Mouse (Mus musculus): Measurements from ENCODE around the gene Mgmt. TPM values are rescaled to one million over a fixed set of nuclear protein-coding genes. Genes with fewer than 3 reads are reported as not detected.

The Mgmt gene
- polyA plus RNA-seq, 1 experiment from 2014 or later: 1.5 TPM

DNA sequence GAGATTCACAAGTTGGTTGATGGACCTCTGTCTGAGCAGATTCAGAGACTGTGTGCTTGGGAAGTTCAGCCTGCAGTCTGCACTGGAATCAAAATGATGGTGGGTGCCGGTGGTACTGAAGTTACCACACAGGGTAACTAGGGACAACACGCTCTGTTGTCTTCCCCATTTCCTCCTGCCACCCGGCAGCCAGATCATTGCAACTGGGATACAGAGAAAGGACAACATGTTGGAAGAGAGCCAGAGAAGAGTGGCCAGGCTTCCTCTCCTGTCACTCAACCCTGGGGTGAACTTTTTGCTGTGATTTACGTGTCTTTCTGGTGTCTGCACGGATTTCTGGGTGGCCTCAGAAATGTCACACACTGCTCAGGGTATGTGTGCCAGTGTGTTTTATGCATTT is 107.4 kb downstream of the Mgmt start:
- ATAC-seq: no peak
- H3K27ac ChIP-seq (ENCODE audit: low read depth, low read length): no peak overlapping the region

DNA sequence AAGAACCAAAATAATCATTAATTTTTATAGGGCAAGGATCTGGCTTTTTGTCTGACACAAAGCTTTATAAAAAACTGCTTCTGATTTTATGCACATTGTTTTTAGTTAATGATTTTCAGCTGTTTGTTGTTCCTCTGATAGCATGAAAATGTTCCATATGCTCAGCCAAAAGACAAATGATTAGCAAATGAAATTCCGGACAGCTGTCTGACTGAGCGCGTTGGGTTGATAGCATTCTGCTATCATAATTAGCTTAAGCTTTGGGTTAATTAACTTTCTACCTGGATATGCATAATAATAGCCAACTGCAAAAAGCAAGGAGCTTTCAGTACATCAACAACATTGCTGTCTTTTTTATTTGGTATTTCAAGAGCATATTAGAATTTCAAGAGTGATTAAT is 108.0 kb downstream of the Mgmt start:
- no peak for ATAC-seq

More for the DNA sequence above, 107.4 kb downstream of the Mgmt start:
- Histone ChIP-seq H3K4me3 (ENCODE audit: low read length) (no peak overlapping the region), H3K4me2 (ENCODE audit: low read length) (no peak overlapping the region), H3K4me1 (ENCODE audit: control insufficient read depth, insufficient read depth, low read depth, low read length) (peaks cover 6% of the 10 kb centered on the region), H3K9ac (ENCODE audit: low read depth, low read length) (no peak overlapping the region), H3K27me3 (replicated peaks; ENCODE audit: control insufficient read depth, insufficient read depth, low read length) (no peaks in the 10 kb centered on the region), H3K9me3 (ENCODE audit: control insufficient read depth, low read length) (no peaks in the 10 kb centered on the region), H3K36me3 (ENCODE audit: control insufficient read depth, insufficient read depth, low read length) (no peaks in the 10 kb centered on the region)
- WGBS: 29% methylated on average over 5 of the region's 5 CpGs

DNA sequence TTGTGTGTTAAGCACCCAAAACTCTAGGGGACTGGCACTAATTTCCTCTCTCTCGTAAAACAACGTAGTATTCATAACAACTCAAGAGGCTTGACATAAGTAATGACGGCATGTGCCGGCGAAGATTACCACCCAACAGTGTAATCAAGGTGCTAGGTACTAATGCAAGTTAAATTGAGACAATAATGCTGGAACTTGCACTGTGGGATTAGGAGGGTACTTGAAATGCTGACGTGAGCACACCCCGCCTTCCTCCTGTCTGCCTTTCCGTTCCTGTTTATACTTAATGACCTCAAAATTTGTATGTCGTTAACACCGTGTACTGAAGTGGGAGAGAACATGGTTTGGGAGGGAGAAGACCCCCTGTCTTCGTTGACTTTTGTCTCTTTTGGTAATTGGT is 110.9 kb downstream of the Mgmt start:
- no peak for ATAC-seq
- Histone ChIP-seq H3K4me3 (ENCODE audit: low read length) (no peak overlapping the region), H3K27me3 (replicated peaks; ENCODE audit: control insufficient read depth, insufficient read depth, low read length) (no peaks in the 10 kb centered on the region), H3K36me3 (ENCODE audit: control insufficient read depth, insufficient read depth, low read length) (no peaks in the 10 kb centered on the region), H3K9ac (ENCODE audit: low read depth, low read length) (no peak overlapping the region), H3K27ac (ENCODE audit: low read depth, low read length) (no peak overlapping the region), H3K4me2 (ENCODE audit: low read length) (no peak overlapping the region; the same call in 1 of the 2 replicates), H3K4me1 (ENCODE audit: control insufficient read depth, insufficient read depth, low read depth, low read length) (peaks cover 6% of the 10 kb centered on the region), H3K9me3 (ENCODE audit: control insufficient read depth, low read length) (no peaks in the 10 kb centered on the region)
- 41% methylated on average over 11 of the region's 11 CpGs for WGBS

More for the DNA sequence above, 108.0 kb downstream of the Mgmt start:
- 36% methylated on average over 3 of the region's 3 CpGs for WGBS
- Histone ChIP-seq H3K4me2 (ENCODE audit: low read length) (no peak overlapping the region), H3K4me3 (ENCODE audit: low read length) (no peak overlapping the region), H3K27ac (ENCODE audit: low read depth, low read length) (no peak overlapping the region), H3K4me1 (ENCODE audit: control insufficient read depth, insufficient read depth, low read depth, low read length) (peaks cover 6% of the 10 kb centered on the region), H3K27me3 (replicated peaks; ENCODE audit: control insufficient read depth, insufficient read depth, low read length) (no peaks in the 10 kb centered on the region), H3K9me3 (ENCODE audit: control insufficient read depth, low read length) (no peaks in the 10 kb centered on the region), H3K36me3 (ENCODE audit: control insufficient read depth, insufficient read depth, low read length) (no peaks in the 10 kb centered on the region), H3K9ac (ENCODE audit: low read depth, low read length) (no peak overlapping the region)

DNA sequence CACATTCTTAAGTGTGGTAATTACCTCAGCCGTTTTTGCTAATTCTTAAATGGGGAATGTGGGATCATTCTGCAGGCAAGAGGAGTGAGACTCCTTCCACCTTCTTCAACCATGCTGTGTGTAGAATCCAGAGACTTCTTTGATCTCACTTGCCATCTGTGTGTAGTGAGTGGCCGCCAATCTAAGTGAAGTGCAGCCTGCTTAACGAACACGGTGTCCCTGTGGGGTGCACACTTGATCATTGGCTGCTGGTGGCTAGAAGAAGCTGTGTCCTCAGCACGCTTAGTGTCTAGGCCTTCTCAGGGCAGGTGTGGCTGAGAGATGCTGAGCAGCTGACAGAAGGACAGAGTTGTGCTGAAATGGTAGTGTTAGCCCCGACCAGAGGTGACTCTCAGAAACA is 113.9 kb downstream of the Mgmt start:
- Histone ChIP-seq H3K9ac (ENCODE audit: low read depth, low read length) (no peak overlapping the region), H3K4me2 (ENCODE audit: low read length) (no peak overlapping the region), H3K36me3 (ENCODE audit: control insufficient read depth, insufficient read depth, low read length) (no peaks in the 10 kb centered on the region), H3K4me1 (ENCODE audit: control insufficient read depth, insufficient read depth, low read depth, low read length) (no peaks in the 10 kb centered on the region; the same call in 1 of the 2 replicates), H3K27me3 (replicated peaks; ENCODE audit: control insufficient read depth, insufficient read depth, low read length) (no peaks in the 10 kb centered on the region), H3K27ac (ENCODE audit: low read depth, low read length) (no peak overlapping the region), H3K9me3 (ENCODE audit: control insufficient read depth, low read length) (no peaks in the 10 kb centered on the region), H3K4me3 (ENCODE audit: low read length) (no peak overlapping the region)
- 61% methylated on average over 6 of the region's 6 CpGs for WGBS
- ATAC-seq: no peak

DNA sequence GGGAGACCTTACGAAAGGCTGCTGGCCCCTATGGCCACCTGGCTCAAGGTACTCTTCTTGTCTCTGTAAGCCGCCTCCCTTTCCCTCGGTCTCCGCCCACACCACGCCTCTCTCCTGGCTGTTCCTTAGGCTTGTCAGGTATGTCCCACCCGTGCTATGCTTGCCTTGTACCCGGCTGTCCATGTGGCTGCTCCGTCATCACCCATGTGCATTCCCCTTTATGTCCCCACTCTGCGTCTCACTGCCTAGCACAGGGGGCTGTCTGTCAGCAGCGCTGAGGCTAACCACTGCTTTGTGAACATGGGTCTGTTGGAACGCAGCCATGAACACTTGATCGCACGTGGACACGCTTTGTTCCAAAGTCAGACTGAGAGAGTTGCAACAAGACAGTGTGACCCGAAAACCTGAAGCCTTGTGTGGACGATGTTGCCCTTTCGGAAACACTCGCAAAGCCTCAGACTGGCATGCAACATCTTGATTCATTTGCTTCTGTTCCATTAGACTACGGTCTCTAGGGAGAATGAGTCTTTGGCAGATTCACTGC is 115.4 kb downstream of the Mgmt start:
- 68% methylated on average over 19 of the region's 19 CpGs for WGBS
- Histone ChIP-seq H3K4me2 (ENCODE audit: low read length) (no peak overlapping the region), H3K9me3 (ENCODE audit: control insufficient read depth, low read length) (no peaks in the 10 kb centered on the region), H3K4me3 (ENCODE audit: low read length) (no peak overlapping the region), H3K9ac (ENCODE audit: low read depth, low read length) (no peak overlapping the region), H3K36me3 (ENCODE audit: control insufficient read depth, insufficient read depth, low read length) (no peaks in the 10 kb centered on the region), H3K27me3 (replicated peaks; ENCODE audit: control insufficient read depth, insufficient read depth, low read length) (no peaks in the 10 kb centered on the region), H3K4me1 (ENCODE audit: control insufficient read depth, insufficient read depth, low read depth, low read length) (no peaks in the 10 kb centered on the region; the same call in 1 of the 2 replicates), H3K27ac (ENCODE audit: low read depth, low read length) (no peak overlapping the region)
- 0 out of 2 replicates have a peak, but pooled peaks have one; percentile 20 for ATAC-seq

DNA sequence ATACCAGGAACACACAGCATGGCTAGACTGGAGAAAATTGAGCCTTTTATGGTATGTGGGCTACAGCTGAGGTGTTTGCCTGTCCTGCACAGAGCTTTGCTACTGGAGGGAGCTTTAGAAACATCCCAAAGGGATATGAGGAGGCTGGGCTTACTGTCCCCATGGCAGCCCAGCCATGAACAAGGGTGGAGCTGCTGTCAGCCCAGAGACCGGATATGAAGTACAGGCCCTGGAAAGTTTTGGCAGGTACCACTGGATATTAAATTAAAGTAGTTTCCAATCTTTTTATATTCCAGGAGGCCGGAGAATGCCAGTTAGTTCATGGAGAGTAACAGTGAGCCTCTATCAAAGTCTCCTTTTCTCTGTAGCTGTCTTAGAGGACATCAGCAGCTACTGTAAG is 116.0 kb downstream of the Mgmt start:
- no peaks in the 10 kb centered on the region for H3K36me3 ChIP-seq (ENCODE audit: control insufficient read depth, insufficient read depth, low read length)
- no peaks in the 10 kb centered on the region; the same call in 1 of the 2 replicates for H3K9me3 ChIP-seq (ENCODE audit: control insufficient read depth, low read length)
- H3K4me2 ChIP-seq (ENCODE audit: low read length): no peak overlapping the region
- ATAC-seq: no peak
- H3K27me3 ChIP-seq (replicated peaks; ENCODE audit: control insufficient read depth, insufficient read depth, low read length): no peaks in the 10 kb centered on the region
- H3K27ac ChIP-seq (ENCODE audit: low read depth, low read length): no peak overlapping the region
- WGBS: 83% methylated on average over 2 of the region's 2 CpGs
- no peaks in the 10 kb centered on the region; the same call in 1 of the 2 replicates for H3K4me1 ChIP-seq (ENCODE audit: control insufficient read depth, insufficient read depth, low read depth, low read length)
- H3K9ac ChIP-seq (ENCODE audit: low read depth, low read length): no peak overlapping the region
- H3K4me3 ChIP-seq (ENCODE audit: low read length): no peak overlapping the region

DNA sequence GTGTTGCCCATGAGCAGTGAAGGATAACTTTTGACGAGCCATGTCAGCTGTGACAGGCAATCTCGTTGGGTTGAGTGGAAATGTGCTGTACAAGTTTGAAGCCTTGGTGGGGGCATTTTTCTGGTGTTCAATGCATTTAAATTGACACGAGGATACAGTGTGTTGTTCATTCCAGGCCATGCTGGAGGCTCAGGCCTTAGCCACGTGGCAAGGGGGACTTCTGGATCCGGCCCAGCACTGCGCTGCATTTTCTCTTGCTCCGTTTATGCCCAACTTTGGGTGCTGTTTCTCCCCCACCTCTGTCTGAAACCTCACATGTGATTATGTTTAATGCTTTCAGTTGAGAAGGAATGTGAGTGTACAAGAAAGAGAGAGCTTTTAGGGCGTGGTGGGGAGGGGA is 118.3 kb downstream of the Mgmt start:
- WGBS: 60% methylated on average over 8 of the region's 8 CpGs
- H3K9ac ChIP-seq (ENCODE audit: low read depth, low read length): no peak overlapping the region

DNA sequence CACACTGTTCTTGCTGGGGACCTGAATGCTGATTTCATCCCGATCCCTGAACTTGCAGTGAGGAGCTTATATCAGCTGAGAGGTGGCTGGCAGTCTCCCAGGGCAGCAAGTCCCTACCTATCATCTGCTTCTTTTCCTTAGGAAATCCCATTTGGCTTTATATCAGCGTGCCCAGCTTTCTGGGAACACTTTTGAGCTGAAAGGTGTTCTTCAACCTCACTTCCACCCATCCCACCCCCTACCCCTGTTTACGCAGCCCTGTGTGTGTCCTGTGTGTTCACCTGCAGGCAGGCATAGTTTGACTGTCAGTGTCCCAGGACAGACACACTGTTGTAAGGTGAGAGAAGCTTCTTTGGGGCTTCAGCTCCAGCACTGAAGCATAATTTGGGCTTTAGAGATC is 119.0 kb downstream of the Mgmt start:
- Histone ChIP-seq H3K4me1 (ENCODE audit: control insufficient read depth, insufficient read depth, low read depth, low read length) (no peaks in the 10 kb centered on the region), H3K9me3 (ENCODE audit: control insufficient read depth, low read length) (no peaks in the 10 kb centered on the region; the same call in 1 of the 2 replicates), H3K27me3 (replicated peaks; ENCODE audit: control insufficient read depth, insufficient read depth, low read length) (0 out of 2 replicates have a peak, but pooled peaks cover 2% of the 10 kb centered on the region), H3K36me3 (ENCODE audit: control insufficient read depth, insufficient read depth, low read length) (no peaks in the 10 kb centered on the region), H3K4me3 (ENCODE audit: low read length) (no peak overlapping the region), H3K27ac (ENCODE audit: low read depth, low read length) (no peak overlapping the region), H3K4me2 (ENCODE audit: low read length) (no peak overlapping the region), H3K9ac (ENCODE audit: low read depth, low read length) (no peak overlapping the region)
- no peak for ATAC-seq
- 71% methylated on average over 3 of the region's 3 CpGs for WGBS

More for the DNA sequence above, 118.3 kb downstream of the Mgmt start:
- Histone ChIP-seq H3K27me3 (replicated peaks; ENCODE audit: control insufficient read depth, insufficient read depth, low read length) (no peaks in the 10 kb centered on the region), H3K4me2 (ENCODE audit: low read length) (no peak overlapping the region), H3K4me3 (ENCODE audit: low read length) (no peak overlapping the region), H3K27ac (ENCODE audit: low read depth, low read length) (no peak overlapping the region), H3K9me3 (ENCODE audit: control insufficient read depth, low read length) (no peaks in the 10 kb centered on the region; the same call in 1 of the 2 replicates), H3K36me3 (ENCODE audit: control insufficient read depth, insufficient read depth, low read length) (no peaks in the 10 kb centered on the region), H3K4me1 (ENCODE audit: control insufficient read depth, insufficient read depth, low read depth, low read length) (no peaks in the 10 kb centered on the region)
- ATAC-seq: no peak

DNA sequence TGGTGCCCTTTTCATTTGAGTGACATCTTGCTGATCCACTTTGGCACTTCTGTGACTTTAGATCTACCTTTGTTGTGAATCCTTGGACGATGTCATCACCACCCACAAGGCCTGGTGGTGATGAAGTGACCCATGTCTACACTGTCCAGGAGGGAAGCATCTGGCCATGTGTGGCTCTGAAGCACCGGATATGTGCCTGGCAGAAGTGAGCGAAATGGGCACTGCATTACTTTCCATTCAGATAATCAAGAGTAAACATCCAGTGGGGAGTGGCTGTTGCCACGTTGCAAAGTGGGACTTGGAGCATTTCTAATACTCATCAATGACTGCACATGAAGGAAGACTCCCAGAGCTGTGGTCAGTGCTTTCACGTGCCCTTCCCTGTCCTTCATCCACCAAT is 124.2 kb downstream of the Mgmt start:
- Histone ChIP-seq H3K4me1 (ENCODE audit: control insufficient read depth, insufficient read depth, low read depth, low read length) (no peaks in the 10 kb centered on the region), H3K27me3 (replicated peaks; ENCODE audit: control insufficient read depth, insufficient read depth, low read length) (0 out of 2 replicates have a peak, but pooled peaks cover 2% of the 10 kb centered on the region), H3K27ac (ENCODE audit: low read depth, low read length) (no peak overlapping the region), H3K36me3 (ENCODE audit: control insufficient read depth, insufficient read depth, low read length) (no peaks in the 10 kb centered on the region), H3K4me2 (ENCODE audit: low read length) (no peak overlapping the region), H3K9me3 (ENCODE audit: control insufficient read depth, low read length) (no peaks in the 10 kb centered on the region; the same call in 1 of the 2 replicates), H3K9ac (ENCODE audit: low read depth, low read length) (no peak overlapping the region), H3K4me3 (ENCODE audit: low read length) (no peak overlapping the region)
- no peak for ATAC-seq
- 89% methylated on average over 5 of the region's 5 CpGs for WGBS
